Mouse (Mus musculus) embryo, embryonic 10 days (tissue): ENCODE data around the gene Cby1.
"Not testable (repeated sequence)": the region's sequence is repeated elsewhere in the genome, so short reads cannot be mapped to it uniquely, and the experiment has no call there.

Experiments used
- DNase-seq: peaks from one replicate; pipeline ENCODE4 v3.0.0-alpha.2; 2015; ENCODE audit warnings: low spot score

The Cby1 gene

GRCm38 (mm10) chr15:79658531-79659375 lies at the start of gene Cby1, which contains the start of gene Fam227a:
Cby1 (plus strand) TSS chr15:79659199.
Fam227a (minus strand) TSS chr15:79658956.
- DNase-seq, result peak; percentile 97

GRCm38 (mm10) chr15:79609226-79609625 lies 49.8 kb upstream of the Cby1 start:
- DNase-seq, result no peak

- no peak for DNase-seq
These were observed 43.5 kb upstream of the Cby1 start for GRCm38 (mm10) chr15:79615501-79615900.

- no peak for DNase-seq
These were observed 42.3 kb upstream of the Cby1 start for GRCm38 (mm10) chr15:79616729-79617128.

GRCm38 (mm10) chr15:79617135-79617534 lies 41.9 kb upstream of the Cby1 start:
- DNase-seq, result no peak

GRCm38 (mm10) chr15:79618456-79618855 lies 40.5 kb upstream of the Cby1 start:
- no peak for DNase-seq

GRCm38 (mm10) chr15:79619770-79620414 lies 39.1 kb upstream of the Cby1 start:
- DNase-seq, result no peak

- DNase-seq, result no peak
These were observed 28.5 kb upstream of the Cby1 start for GRCm38 (mm10) chr15:79630471-79630870.

- DNase-seq, result no peak
These were observed 17.7 kb upstream of the Cby1 start for GRCm38 (mm10) chr15:79641135-79641817.

GRCm38 (mm10) chr15:79645483-79645882 lies 13.5 kb upstream of the Cby1 start:
- DNase-seq, result no peak

- no peak for DNase-seq
These were observed 10.9 kb upstream of the Cby1 start for GRCm38 (mm10) chr15:79648130-79648529.

GRCm38 (mm10) chr15:79650569-79650968 lies 8.4 kb upstream of the Cby1 start:
- peak; percentile 53 for DNase-seq

- DNase-seq, result no peak
These were observed 7.5 kb upstream of the Cby1 start for GRCm38 (mm10) chr15:79651481-79651880.

GRCm38 (mm10) chr15:79656451-79656850 lies 2.5 kb upstream of the Cby1 start:
- no peak for DNase-seq

GRCm38 (mm10) chr15:79657837-79658530 lies 1.0 kb upstream of the Cby1 start:
- DNase-seq, result peak; percentile 88

- peak; percentile 45 for DNase-seq
These were observed 2.9 kb downstream of the Cby1 start for GRCm38 (mm10) chr15:79661852-79662251.

GRCm38 (mm10) chr15:79664666-79665065 lies 5.7 kb downstream of the Cby1 start:
- DNase-seq, result no peak

GRCm38 (mm10) chr15:79669195-79669594 lies 10.2 kb downstream of the Cby1 start:
- DNase-seq, result no peak

GRCm38 (mm10) chr15:79670249-79670971 lies 11.4 kb downstream of the Cby1 start, which contains the start of gene Tomm22:
Tomm22 (plus strand) TSS chr15:79670861.
- DNase-seq, result peak; percentile 97

- no peak for DNase-seq
These were observed 11.9 kb downstream of the Cby1 start for GRCm38 (mm10) chr15:79670972-79671299.

GRCm38 (mm10) chr15:79671828-79672348 lies 12.9 kb downstream of the Cby1 start:
- not testable (repeated sequence) for DNase-seq
